Mouse (Mus musculus) cortical plate, adult 2 months (tissue): ENCODE results near the gene Pcbp4.

Experiments
- CTCF ChIP-seq: fragments of 200-500 bp; IDR thresholded peaks from 2 replicates; pipeline ENCODE4 v1.5.1; 2011; ENCODE audit warnings: mild to moderate bottlenecking, control low read depth, low read length; ENCODE audit not compliant: insufficient read depth; ENCODE audit errors: extremely low read depth
- POLR2A ChIP-seq: fragments of 200-500 bp; IDR thresholded peaks from 2 replicates; pipeline ENCODE4 v1.6.1; 2011; ENCODE audit warnings: mild to moderate bottlenecking, low read length, control low read depth; ENCODE audit not compliant: insufficient read depth; ENCODE audit errors: extremely low read depth

DNA sequence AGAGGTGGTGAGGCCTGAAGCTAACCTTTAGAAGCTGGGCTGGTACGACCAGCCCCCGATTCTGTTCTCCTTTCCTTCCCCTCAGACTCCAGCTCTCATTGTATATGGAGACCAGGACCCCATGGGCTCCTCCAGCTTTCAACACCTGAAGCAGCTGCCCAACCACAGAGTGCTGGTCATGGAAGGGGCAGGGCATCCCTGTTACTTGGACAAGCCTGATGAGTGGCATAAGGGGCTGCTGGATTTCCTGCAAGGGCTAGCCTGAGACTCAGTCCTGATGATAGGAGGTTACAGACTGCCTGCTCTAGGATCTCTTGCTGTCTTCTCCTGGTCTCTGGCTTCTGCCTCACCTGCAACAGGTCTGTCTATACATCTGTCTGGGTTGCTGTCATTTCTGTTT, 1.2 kb upstream of the Pcbp4 start:
- no peak for TF ChIP-seq CTCF
- TF ChIP-seq POLR2A = no peak
